Mouse (Mus musculus) CH12.LX (cell line): ENCODE results near the gene H2-DMa. TPM values are rescaled to one million over a fixed set of nuclear protein-coding genes. Genes with fewer than 3 reads are reported as not detected.

Source experiments
- DNase-seq: peaks from one replicate; pipeline ENCODE4 v3.0.0-alpha.2; 2013; ENCODE audit errors: extremely low read depth
- H3K27ac ChIP-seq: 2 replicates; pipeline ENCODE4 v1.5.1; 2012; ENCODE audit warnings: low read depth, mild to moderate bottlenecking, control low read depth, moderate library complexity; ENCODE audit not compliant: insufficient read depth
- H3K27me3 ChIP-seq: replicated peaks from 2 replicates; pipeline ENCODE3; 2012; ENCODE audit warnings: inconsistent platforms
- H3K36me3 ChIP-seq, 2 experiments: replicated peaks in 1 of 2; 2 replicates each; pipeline versions ENCODE3 to v1.6.1; 2012; ENCODE audit warnings: inconsistent platforms in 1 of 2, low read length in 1 of 2, mild to moderate bottlenecking in 1 of 2, mixed read lengths in 1 of 2, moderate library complexity in 1 of 2; ENCODE audit not compliant: control insufficient read depth in 1 of 2, insufficient read depth in 1 of 2
- H3K4me1 ChIP-seq, 2 experiments: 2 replicates each; pipeline ENCODE4 v1.6.1; 2012; ENCODE audit warnings: inconsistent platforms in 1 of 2, moderate library complexity in 1 of 2; ENCODE audit not compliant: insufficient read depth in 2 of 2, control insufficient read depth in 1 of 2
- H3K4me2 ChIP-seq: 2 replicates; pipeline ENCODE4 v1.6.1; 2012; ENCODE audit warnings: low read depth, mild to moderate bottlenecking, control low read depth; ENCODE audit not compliant: poor library complexity, insufficient read depth, severe bottlenecking
- H3K4me3 ChIP-seq, 3 experiments: fragments of 150-350 bp in 1 of 3; sonication (generic) in 1 of 3; replicated peaks in 1 of 3; 2 replicates each; pipeline versions ENCODE3 to v1.5.1; 2011 to 2012; ENCODE audit warnings: low read depth in 2 of 3, low read length in 2 of 3, mild to moderate bottlenecking in 2 of 3, moderate library complexity in 2 of 3, control low read depth in 1 of 3, improper control_type of control experiment in 1 of 3, inconsistent platforms in 1 of 3, mixed read lengths in 1 of 3; ENCODE audit not compliant: poor library complexity in 1 of 3
- H3K79me2 ChIP-seq: replicated peaks from 2 replicates; pipeline ENCODE4 v1.6.1; 2012; ENCODE audit warnings: mild to moderate bottlenecking, moderate library complexity; ENCODE audit not compliant: control insufficient read depth, poor library complexity, insufficient read depth, severe bottlenecking; ENCODE audit errors: extremely low read depth
- H3K9ac ChIP-seq: 2 replicates; pipeline ENCODE4 v1.6.1; 2012; ENCODE audit warnings: low read depth, mild to moderate bottlenecking, control low read depth, moderate library complexity; ENCODE audit not compliant: insufficient read depth
- H3K9me3 ChIP-seq: replicated peaks from 2 replicates; pipeline ENCODE3; 2012; ENCODE audit warnings: low read length, inconsistent platforms, mixed read lengths
- CHD1 ChIP-seq: IDR thresholded peaks from 2 replicates; pipeline ENCODE4 v1.6.1; 2012; ENCODE audit warnings: low read depth, low read length, improper control_type of control experiment, inconsistent platforms
- CHD2 ChIP-seq: IDR thresholded peaks from 2 replicates; pipeline ENCODE4 v1.6.1; 2011; ENCODE audit warnings: low read length, improper control_type of control experiment
- ELF1 ChIP-seq: IDR thresholded peaks from 2 replicates; pipeline ENCODE4 v1.6.1; 2014; ENCODE audit warnings: low read depth, mild to moderate bottlenecking, inconsistent platforms, low read length, improper control_type of control experiment
- EP300 ChIP-seq: IDR thresholded peaks from 2 replicates; pipeline ENCODE4 v1.6.1; 2011; ENCODE audit warnings: low read length, improper control_type of control experiment
- ETS1 ChIP-seq: conservative IDR thresholded peaks from 2 replicates; pipeline ENCODE4 v1.6.1; 2012; ENCODE audit warnings: low read depth, mild to moderate bottlenecking, inconsistent platforms, low read length, improper control_type of control experiment, moderate library complexity
- GABPA ChIP-seq: IDR thresholded peaks from 2 replicates; pipeline ENCODE4 v1.6.1; 2012; ENCODE audit warnings: low read depth, low read length, improper control_type of control experiment, inconsistent platforms; ENCODE audit not compliant: insufficient replicate concordance
- HCFC1 ChIP-seq: IDR thresholded peaks from 2 replicates; pipeline ENCODE4 v1.6.1; 2012; ENCODE audit warnings: low read depth, mild to moderate bottlenecking, inconsistent platforms, low read length, improper control_type of control experiment
- IRF4 ChIP-seq: IDR thresholded peaks from 2 replicates; pipeline ENCODE4 v1.6.1; 2014; ENCODE audit warnings: low read depth, mild to moderate bottlenecking, inconsistent platforms, low read length, improper control_type of control experiment
- MAZ ChIP-seq: IDR thresholded peaks from 2 replicates; pipeline ENCODE4 v1.6.1; 2012; ENCODE audit warnings: low read depth, mild to moderate bottlenecking, inconsistent platforms, low read length, improper control_type of control experiment, moderate library complexity
- MEF2A ChIP-seq: IDR thresholded peaks from 2 replicates; pipeline ENCODE4 v1.6.1; 2014; ENCODE audit warnings: low read depth, mild to moderate bottlenecking, inconsistent platforms, low read length, improper control_type of control experiment, borderline replicate concordance
- MXI1 ChIP-seq: IDR thresholded peaks from 2 replicates; pipeline ENCODE4 v1.6.1; 2011; ENCODE audit warnings: mild to moderate bottlenecking, low read depth, low read length, improper control_type of control experiment
- NELFE ChIP-seq: IDR thresholded peaks from 2 replicates; pipeline ENCODE4 v1.6.1; 2011; ENCODE audit warnings: low read depth, low read length, improper control_type of control experiment
- PAX5 ChIP-seq: IDR thresholded peaks from 2 replicates; pipeline ENCODE4 v1.6.1; 2012; ENCODE audit warnings: low read length, inconsistent platforms, mixed read lengths
- POLR2A ChIP-seq: IDR thresholded peaks from 2 replicates; pipeline ENCODE4 v1.6.1; 2011; ENCODE audit warnings: low read depth, mild to moderate bottlenecking, improper control_type of control experiment, low read length
- POLR2AphosphoS2 ChIP-seq: IDR thresholded peaks from 2 replicates; pipeline ENCODE4 v1.6.1; 2011; ENCODE audit warnings: low read depth, low read length, improper control_type of control experiment
- RCOR1 ChIP-seq: conservative IDR thresholded peaks from 2 replicates; pipeline ENCODE4 v1.6.1; 2012; ENCODE audit warnings: low read depth, mild to moderate bottlenecking, inconsistent platforms, low read length, improper control_type of control experiment
- SIN3A ChIP-seq: IDR thresholded peaks from 2 replicates; pipeline ENCODE4 v1.6.1; 2012; ENCODE audit warnings: low read length, improper control_type of control experiment, inconsistent platforms
- SMC3 ChIP-seq: IDR thresholded peaks from 2 replicates; pipeline ENCODE4 v1.6.1; 2011; ENCODE audit warnings: low read depth, low read length, improper control_type of control experiment
- TCF12 ChIP-seq: IDR thresholded peaks from 2 replicates; pipeline ENCODE4 v1.6.1; 2014; ENCODE audit warnings: low read depth, mild to moderate bottlenecking, inconsistent platforms, low read length, improper control_type of control experiment
- USF1 ChIP-seq: IDR thresholded peaks from 2 replicates; pipeline ENCODE4 v1.6.1; 2014; ENCODE audit warnings: low read depth, mild to moderate bottlenecking, inconsistent platforms, low read length, improper control_type of control experiment
- ZMIZ1 ChIP-seq: IDR thresholded peaks from 2 replicates; pipeline ENCODE4 v1.6.1; 2012; ENCODE audit warnings: low read depth, mild to moderate bottlenecking, inconsistent platforms, low read length, improper control_type of control experiment
- dilution Hi-C: fragments of 300-500 bp; cut with MboI; formaldehyde crosslinking; loops from 2 replicates; pipeline ENCODE4 v1.14.3; 2020; ENCODE audit warnings: low sequenced_read_pairs; ENCODE audit not compliant: extremely low pct_unique_long_range_greater_than_20kb, extremely low pct_ligation_motif_present
- in situ Hi-C: fragments of 300-500 bp; cut with MboI; formaldehyde crosslinking; loops from 3 replicates; pipeline ENCODE4 v1.14.3; 2019; ENCODE audit warnings: low sequenced_read_pairs, low pct_ligation_motif_present, low pct_unique_long_range_greater_than_20kb, mixed read lengths
- polyA plus RNA-seq: library from polyadenylated mRNA; unstranded; fragments of >175 nt; gene quantifications from 2 replicates; pipeline ENCODE4 v1.2.1, GENCODE M21; 2012; ENCODE audit warnings: low read depth; ENCODE audit not compliant: insufficient read length
- total RNA-seq, 2 experiments: library from RNA; depleted of rRNA; stranded (reverse); fragments of 300-350 nt in 1 of 2; fragments of >200 nt in 1 of 2; gene quantifications; 2 replicates each; pipeline ENCODE4 v1.2.3; 2012 to 2014

H2-DMa gene
- total and polyA plus RNA-seq, 3 experiments, result 67.7 to 119 (median 112) TPM

DNA sequence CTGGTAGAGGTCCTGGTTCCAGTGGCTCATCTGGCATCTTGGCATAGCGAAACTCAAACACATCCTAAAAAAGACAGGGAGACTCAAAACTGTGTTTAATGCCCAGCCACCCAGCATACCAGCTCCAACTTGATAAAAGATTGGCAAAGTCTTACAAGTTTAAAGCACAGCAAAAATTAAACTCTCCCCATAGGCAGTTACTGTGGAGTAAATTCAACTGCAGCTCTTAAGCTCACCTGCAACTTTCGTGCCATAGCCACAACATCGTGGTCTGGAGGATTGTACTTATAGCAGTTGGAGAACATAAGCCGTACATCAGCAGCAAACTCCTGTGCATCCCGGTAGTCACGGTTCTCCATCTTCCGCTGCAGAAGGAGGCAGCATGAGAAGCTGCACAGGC is 5.2 kb upstream of the H2-DMa start:
- dilution Hi-C loops, result no loop called here

DNA sequence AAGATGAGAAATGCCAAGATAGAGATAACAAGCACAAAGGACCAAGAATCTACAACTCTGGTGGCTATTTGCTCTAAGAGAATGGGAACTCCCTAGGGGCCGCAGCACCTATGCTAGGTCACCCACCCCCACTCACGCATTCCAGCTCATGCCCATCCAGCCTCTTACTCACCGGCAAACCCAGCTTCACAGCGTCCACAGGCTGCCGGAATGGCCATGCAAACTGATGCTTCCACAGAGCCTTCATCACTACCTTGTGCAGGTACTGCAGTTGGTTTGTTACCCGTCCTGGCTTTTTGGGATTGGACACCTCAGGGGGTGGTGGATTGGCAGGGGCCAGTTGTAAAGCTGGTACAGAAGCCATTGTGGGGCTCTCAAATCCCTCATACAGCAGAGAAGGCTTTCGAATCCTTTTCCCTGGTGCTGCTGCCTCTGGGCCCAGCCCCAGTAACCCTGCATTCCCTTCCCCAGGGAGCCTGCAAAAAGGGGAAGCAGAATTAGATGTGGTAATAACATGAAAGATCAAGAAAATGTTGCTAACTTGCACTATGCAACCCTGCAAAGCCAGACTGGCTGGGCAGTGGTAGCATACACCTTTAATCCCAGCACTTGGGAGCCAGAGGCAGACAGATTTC is 2.5 kb upstream of the H2-DMa start:
- peaks cover 9 to 36% of the 10 kb centered on the region in 2 experiments; a peak in 3 of 4 replicates for H3K4me1 ChIP-seq
- peak overlapping the region; percentile 93 for H3K4me2 ChIP-seq
- in situ Hi-C loops, result no loop called here
- dilution Hi-C loops, result no loop called here
- peak overlapping the region; percentile 88 to 100 (median 100) for H3K4me3 ChIP-seq
- no peak for TF ChIP-seq MXI1
- TF ChIP-seq MAZ, result no peak
- TF ChIP-seq GABPA, result no peak
- TF ChIP-seq ELF1, result no peak
- TF ChIP-seq CHD1, result no peak
- no peak for TF ChIP-seq SIN3A
- TF ChIP-seq PAX5, result no peak
- no peak for TF ChIP-seq CHD2
- TF ChIP-seq TCF12, result no peak
- TF ChIP-seq HCFC1, result no peak
- no peak for TF ChIP-seq EP300
- no peak for TF ChIP-seq IRF4
- TF ChIP-seq POLR2A, result no peak; the same call in 1 of the 2 replicates
- TF ChIP-seq USF1, result no peak
- H3K79me2 ChIP-seq, result peaks cover 55% of the 10 kb centered on the region
- no peak for DNase-seq
- no peaks in the 10 kb centered on the region for H3K27me3 ChIP-seq
- H3K36me3 ChIP-seq, result peaks cover 66 to 75% of the 10 kb centered on the region in 2 experiments
- no peaks in the 10 kb centered on the region for H3K9me3 ChIP-seq
- peak overlapping the region; percentile 97 for H3K9ac ChIP-seq
- no peak overlapping the region for H3K27ac ChIP-seq

More for the DNA sequence above, 5.2 kb upstream of the H2-DMa start:
- Histone ChIP-seq H3K27ac (no peak overlapping the region), H3K4me2 (no peak overlapping the region), H3K4me1 (peaks cover 9 to 36% of the 10 kb centered on the region in 2 experiments; a peak in 3 of 4 replicates), H3K4me3 (no peak overlapping the region), H3K9me3 (no peaks in the 10 kb centered on the region), H3K79me2 (peaks cover 51% of the 10 kb centered on the region), H3K9ac (no peak overlapping the region), H3K36me3 (peaks cover 70 to 90% of the 10 kb centered on the region in 2 experiments), H3K27me3 (no peaks in the 10 kb centered on the region)
- no peak for DNase-seq
- in situ Hi-C loops, result no loop called here
- TF ChIP-seq ETS1 (no peak), NELFE (no peak), MXI1 (no peak), POLR2A (peak; percentile 6; the same call in 1 of the 2 replicates), ZMIZ1 (0 out of 2 replicates have a peak, but pooled peaks have one; percentile 23), SMC3 (no peak), POLR2AphosphoS2 (peak; percentile 78), RCOR1 (no peak), MEF2A (no peak), PAX5 (no peak)
